Mouse (Mus musculus): ENCODE measurements around the gene Anks4b.

Gene Anks4b

GRCm38 (mm10) chr7:120189369-120190149, 15.9 kb downstream of the Anks4b start:
- DNase-seq = peak; percentile 84

GRCm38 (mm10) chr7:120190150-120190665, 16.6 kb downstream of the Anks4b start:
- peak; percentile 90 for DNase-seq

GRCm38 (mm10) chr7:120192207-120192606, 18.5 kb downstream of the Anks4b start:
- no peak for DNase-seq

GRCm38 (mm10) chr7:120192816-120193215, 19.2 kb downstream of the Anks4b start:
- no peak for DNase-seq

- DNase-seq = no peak
These were observed 21.5 kb downstream of the Anks4b start for GRCm38 (mm10) chr7:120195207-120195606.

GRCm38 (mm10) chr7:120201231-120201744, 27.6 kb downstream of the Anks4b start:
- DNase-seq = peak; percentile 76

GRCm38 (mm10) chr7:120201771-120202170, 28.1 kb downstream of the Anks4b start, which contains the start of gene Crym:
Gene Crym (minus strand): TSS chr7:120202111.
- DNase-seq = no peak

GRCm38 (mm10) chr7:120203789-120204188, 30.1 kb downstream of the Anks4b start, which contains the start of gene Abca14:
Gene Abca14 (plus strand): TSS chr7:120203961.
- DNase-seq = peak; percentile 81

- DNase-seq = no peak
These were observed 32.3 kb downstream of the Anks4b start for GRCm38 (mm10) chr7:120205989-120206388.

GRCm38 (mm10) chr7:120228541-120228940, 54.9 kb downstream of the Anks4b start:
- DNase-seq = no peak

Data from kidney, adult 11 months (tissue).